Mouse (Mus musculus): Measurements from ENCODE around the gene Masp1.

DNA sequence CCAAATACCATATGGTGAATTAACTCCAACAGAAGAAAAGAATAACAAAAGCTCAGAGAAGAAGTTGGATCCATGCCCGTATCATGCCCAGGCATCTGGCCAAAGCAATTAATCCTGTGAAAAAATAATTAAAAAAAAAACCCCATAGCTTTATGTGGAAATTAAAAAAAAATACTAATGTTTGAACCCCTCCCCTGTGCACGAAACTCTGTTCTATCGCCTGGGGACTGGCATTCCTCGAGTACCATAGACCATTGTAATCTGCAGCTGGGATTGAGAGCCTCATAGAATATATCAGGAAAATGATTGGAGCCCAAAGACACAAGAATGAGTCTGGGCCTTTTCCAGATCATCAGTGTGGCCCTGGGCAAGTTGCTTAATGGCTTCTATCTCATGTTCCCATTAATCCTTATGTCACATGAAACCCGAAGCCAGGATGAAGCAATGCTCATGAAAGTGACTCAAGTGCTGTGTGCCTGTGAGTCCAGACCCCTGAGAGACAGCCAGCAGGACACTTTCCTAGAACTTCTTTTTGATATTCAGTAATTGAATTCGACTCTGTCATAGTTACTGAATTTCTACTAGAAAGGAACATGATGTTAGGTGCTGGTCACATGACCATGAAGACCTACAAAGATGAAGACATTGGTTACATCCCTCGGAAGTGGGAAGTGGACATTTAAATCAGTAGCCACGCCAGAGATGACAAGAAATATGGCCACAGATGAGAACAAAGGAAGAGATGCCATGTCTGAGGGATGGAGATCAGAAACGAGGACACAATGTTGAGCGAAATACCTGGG lies 1.8 kb downstream of the Masp1 start:
- TF ChIP-seq GATA1 (IDR thresholded peaks at IDR 0.05; ENCODE audit: low read length) (no peak), TAL1 (IDR thresholded peaks at IDR 0.05; ENCODE audit: low read length) (no peak)

Data from erythroblast, embryonic 14.5 days (primary cell).